Mouse (Mus musculus) gastrocnemius, postnatal 4 days (tissue): ENCODE measurements at regions not wholly inside any gene's neighbourhood (a gene's known extent, or its start where the extent isn't known, plus 50 kb on each side); places are given as distances from the start of the nearest gene placed in this dataset.

Experiments used
- DNase-seq, 2 experiments: peaks; one replicate each; pipeline ENCODE4 v3.0.0; 2021 to 2022; ENCODE audit warnings: low spot score in 2 of 2, mixed read lengths in 2 of 2

DNA sequence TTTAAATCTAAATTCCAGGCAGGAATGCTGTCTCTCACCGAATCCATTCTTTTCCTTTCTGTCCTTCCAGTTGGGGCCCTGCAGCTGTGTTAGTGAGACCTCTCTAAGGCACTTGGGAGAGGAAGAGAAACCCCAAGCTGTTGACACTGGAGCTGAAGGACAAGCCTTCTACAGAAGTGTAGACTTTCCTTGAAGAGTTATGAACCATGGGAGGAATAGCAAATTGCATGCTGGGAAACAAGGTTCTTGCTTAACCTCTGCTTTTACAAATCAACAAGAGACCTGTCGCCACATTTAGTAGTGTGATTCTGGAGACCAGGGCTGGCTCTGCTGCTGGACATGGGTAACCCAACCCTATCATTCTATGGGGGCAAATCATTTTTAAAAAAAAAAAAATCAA is 200.8 kb upstream of the Sash1 start:
- no peak for DNase-seq

DNA sequence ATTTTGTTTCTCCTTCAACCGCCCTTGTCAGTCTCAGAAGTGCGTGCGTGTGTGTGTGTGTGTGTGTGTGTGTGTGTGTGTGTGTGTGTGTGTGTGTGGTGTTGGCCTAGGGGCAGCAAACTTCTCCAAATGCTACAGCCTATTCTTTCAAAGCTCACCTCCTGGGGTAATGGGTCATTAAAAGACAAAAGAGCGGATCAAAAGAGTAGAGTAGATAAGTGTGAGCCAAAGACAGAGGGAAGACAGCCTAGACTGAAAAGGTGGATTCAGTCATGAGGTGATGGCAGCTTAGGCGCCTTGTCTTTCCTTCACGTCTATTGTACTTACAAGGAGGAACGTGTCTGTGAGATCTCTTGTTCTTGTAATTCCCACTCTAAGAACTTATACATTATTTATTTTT is 199.6 kb upstream of the Sash1 start:
- DNase-seq = no peak

DNA sequence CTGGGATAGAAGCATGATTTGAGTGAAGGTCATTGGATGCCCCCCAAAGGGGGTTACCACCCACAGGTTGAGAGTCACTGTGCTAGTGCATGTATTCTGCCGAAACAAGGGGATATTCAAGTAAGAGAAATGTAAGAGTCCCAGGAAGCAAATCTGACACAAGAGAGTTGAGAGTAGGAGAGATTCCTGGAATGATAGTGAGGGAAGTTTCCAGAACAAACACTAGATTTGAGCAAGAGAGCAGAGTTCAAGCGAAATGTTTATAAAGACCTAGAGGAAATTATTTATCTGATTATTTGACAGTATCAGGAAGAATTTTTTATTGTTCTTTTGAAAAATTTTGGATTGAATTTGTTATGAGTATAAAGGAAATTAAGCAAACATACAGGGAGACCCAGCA is 189.0 kb upstream of the Sash1 start:
- no peak for DNase-seq

DNA sequence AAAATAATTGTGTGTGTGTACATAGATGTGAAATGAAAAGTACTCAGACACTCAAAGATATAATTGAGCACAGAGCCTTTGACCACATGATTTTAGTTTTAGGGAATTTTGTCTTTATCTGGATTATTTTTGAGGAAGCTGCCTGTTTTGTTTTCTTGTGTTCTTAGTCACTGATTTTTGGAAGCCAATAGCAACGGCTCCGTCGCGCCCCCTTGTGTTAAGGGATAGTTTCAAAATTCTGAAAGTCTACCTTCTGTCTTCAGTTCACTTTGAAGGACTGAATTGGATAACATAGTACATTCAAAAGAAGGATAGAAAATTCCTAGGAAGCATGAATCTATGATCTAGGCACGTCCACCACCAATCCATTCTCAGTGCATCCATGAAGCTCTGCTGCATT is 185.8 kb upstream of the Sash1 start:
- DNase-seq = peak; percentile 26 to 39

DNA sequence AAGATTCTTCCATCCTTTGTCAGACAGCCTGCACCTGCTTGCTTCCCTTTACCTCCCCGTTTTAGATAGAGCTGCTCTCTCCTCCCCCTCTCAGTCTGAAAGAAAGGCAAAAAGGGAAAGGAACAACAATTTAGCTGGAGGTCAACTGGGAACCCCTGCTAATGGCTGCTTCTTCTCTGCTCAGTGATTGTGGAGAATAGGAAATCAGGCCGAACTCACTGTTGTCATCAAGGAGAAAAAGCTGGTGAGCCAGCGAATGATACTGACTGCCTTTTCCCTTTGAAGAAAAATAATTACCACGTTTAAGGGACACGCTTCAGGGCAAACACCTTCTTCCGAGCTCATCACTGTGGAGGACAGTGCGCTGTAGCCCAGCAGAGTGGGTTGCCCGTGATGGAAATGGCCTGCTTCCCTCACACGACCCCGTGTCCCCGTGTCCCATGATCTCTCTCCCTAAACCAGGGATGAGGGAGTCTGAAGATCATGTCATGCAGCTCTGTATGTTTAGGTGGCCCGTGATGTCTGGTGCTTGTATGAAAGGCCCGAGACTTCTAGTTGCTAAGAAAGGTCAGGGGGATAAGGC is 183.8 kb upstream of the Sash1 start:
- no peak for DNase-seq

DNA sequence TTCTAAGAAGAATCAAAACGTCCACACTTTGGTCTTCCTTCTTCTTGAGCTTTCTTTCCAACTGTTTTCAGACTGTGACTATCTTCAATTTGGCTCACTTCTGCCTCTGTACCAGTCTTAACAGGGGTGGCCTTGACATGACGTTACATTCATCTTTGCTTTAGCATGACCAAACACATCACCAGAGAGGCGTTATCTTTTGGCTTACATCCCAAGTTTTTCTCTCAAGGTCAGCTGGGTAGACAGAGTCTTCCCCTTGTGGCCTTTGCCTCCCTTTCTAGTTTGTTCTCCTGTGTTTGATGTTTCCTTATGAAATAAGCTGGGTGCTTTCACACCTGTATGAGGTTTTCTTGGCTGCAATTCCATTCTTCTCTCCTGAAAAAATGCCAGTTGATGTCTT is 180.7 kb upstream of the Sash1 start:
- DNase-seq = no peak

DNA sequence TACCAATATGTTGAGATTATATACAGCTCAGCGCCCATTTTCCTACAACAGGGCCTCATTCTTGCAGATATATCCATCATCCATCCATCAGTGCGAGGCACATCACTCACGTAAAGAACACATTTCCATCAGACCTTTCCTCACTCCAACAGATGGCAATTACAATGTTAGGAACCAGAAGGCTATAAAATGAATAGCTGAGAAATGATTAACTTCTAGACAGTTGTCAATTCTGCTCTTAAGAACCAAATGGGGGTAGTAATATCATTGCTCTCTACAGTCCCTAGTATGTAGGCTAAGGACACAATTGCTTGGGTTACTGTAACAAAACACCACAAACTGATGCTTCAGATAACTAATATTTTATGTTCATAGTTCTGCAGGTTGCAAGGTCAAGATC is 176.1 kb upstream of the Sash1 start:
- no peak for DNase-seq

DNA sequence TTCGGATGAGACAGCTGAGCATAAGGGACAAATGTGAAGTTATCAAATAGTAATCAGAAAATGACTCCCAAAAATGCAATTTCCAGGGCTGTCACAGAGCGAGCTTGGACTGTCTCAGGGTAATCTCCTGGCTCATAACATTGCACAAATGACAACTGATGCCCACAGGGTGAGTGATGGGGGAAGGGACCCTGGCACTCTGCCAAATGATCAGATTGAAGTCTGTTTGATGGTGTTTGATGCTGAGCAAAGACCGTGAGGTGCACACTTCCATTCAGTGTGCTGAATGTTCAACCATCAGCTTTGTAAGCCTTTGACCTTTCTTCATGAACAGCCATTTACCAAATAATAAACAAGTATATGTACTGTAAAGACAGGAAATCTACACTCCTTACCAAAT is 169.4 kb upstream of the Sash1 start:
- DNase-seq = no peak

DNA sequence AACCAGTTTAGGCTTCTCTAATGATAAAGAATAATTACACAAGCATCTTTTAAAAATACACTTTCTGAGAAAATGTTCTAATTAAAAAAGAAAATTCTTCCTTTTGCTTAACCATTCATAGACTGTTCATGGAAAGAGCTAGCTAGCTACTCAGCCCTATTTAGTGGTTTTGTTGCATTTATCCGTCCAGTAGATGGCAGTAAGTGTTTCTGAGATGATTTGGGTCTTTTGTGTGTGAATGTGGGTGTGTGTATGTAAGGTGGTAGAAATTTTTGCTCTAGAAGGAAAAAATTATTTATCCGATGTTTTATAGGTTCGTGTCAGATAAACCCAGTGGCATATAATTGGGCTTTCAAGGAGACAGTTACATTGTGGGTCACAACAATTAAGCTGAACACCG is 167.5 kb upstream of the Sash1 start:
- DNase-seq = no peak

DNA sequence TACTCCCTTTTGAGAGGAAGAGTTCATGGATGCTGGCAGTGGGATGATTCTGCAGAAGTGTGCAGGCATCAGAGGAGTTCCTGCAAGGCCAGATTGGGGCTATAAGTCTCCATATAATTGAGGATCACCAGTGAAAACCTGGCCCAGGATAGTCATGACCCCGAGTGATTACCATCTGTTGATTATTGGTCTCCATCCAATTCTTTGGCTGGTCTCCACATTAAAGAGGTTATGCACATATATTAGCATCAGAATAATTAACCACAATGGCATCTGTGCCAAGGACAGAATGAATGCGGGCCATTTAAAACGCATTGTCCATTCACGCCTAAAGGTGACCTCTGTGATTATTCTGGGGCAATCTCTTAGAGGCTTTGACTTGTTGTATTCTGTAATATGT is 161.5 kb upstream of the Sash1 start:
- DNase-seq = no peak

DNA sequence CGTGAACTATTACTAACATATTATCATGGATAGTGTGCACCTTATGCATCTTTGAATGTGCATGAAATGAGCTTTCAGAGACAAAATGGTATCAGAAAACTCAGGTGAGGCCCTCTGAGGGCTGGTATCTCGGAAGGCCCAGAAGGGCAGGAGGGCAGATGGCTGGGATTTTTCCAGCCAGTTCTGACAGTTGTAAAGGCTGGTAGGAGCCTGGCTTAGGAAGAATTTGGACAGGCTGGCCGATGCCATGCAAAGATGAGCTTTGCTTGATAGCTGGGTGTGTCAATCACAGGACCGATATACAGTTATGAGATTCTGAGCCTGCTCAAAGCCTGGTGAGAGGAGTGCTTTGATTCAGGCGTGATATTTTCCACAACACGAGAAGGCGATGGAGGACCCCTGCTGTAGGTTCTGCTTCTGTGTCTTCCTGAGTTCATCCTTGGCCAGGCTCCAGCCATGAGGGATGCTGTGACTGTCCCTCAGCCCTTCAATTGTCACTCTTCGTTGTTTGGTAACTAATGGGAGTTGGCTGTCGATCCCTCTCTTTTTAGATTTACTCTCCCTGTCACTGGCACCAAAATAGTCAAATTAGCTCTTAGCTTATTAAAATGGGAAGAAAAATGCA is 159.0 kb upstream of the Sash1 start:
- DNase-seq = no peak

DNA sequence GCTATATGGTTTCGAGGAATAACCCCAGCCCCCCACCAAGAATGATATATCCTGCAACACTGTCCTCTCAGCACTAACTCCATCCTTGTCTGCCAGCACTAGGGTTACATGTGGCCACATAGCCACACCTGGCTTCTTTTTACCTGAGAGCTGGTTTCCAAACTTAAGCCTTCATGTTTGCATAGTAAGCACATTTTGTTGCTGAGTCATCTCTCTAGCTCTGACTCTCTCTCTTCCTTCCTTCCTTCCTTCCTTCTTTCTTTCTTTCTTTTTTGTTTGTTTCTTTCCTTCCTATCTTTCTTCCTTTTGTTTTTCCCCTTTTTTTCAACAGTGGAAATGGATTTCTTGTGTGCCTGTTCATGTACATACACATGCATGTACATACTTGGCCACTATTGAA is 157.6 kb upstream of the Sash1 start:
- DNase-seq = no peak

DNA sequence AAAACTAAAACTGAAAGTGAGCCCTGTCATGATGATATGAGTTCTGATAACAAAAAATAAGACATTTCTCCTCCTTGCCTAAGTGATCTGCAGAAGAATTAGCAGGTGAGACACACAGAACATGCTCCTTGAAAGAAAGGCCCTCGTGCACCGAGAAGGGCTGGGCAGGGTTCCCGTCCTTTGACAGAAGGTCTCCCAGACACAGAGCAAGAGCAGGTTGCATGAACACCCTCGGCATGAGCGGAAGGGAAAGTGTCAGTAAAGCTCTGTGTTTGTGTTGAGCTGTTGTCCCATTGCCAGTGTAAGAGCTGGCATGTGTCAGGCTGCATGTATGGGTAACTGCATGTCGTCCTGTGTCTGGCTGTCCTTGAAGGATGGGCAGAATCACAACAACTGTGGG is 144.6 kb upstream of the Sash1 start:
- DNase-seq = no peak

DNA sequence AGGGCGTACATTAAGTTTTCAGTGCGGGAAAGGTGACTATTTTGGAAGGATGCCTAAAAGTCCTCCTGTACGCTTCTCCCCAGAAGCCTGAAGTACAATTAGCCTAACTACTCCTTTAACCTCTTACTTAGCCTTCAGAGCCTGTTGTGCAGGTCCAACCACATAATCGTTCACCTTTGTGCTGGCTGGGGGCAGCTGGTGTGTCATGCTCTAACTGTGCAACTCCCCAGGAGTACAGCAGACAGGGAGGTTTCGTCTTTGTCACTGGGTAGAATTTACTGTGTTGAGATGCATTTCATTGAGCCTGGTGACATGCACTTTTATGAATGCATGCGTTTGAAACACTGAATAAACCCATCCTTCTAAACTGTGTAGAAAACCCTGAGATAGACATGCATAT is 143.6 kb upstream of the Sash1 start:
- DNase-seq = no peak

DNA sequence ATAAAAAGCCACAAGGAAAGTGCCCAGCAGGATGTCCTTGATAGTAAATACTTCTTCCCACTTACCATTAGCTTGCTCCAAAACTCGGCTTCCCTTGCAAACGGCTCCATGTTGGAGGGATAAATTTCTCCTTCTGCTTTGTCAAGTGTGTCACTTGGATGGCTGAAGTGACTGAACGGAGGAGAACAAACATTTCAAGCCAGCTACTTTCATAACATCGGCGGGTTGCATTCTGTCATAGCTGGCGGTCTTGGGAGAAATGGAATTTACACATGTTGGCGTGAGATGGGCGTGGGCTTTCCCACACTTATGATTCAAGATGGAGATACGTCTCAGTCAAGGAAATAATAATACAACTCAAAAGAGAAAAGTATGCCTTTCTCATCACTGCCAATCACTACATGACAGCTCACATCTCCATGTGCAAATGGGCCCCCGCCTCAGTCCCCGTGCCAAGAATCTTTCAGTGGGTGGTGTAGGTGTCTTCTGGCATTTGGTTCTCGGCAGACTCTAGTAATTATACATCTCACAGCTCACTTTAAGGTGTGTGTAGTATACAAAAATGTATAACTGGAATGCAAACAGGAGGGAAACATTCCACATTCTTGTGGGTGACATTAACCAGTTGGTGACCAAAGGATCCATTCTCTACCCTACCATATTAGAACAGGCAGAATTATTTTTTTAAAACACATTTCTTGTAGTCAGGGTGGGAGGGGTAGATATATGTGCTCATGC is 141.4 kb upstream of the Sash1 start:
- no peak for DNase-seq

DNA sequence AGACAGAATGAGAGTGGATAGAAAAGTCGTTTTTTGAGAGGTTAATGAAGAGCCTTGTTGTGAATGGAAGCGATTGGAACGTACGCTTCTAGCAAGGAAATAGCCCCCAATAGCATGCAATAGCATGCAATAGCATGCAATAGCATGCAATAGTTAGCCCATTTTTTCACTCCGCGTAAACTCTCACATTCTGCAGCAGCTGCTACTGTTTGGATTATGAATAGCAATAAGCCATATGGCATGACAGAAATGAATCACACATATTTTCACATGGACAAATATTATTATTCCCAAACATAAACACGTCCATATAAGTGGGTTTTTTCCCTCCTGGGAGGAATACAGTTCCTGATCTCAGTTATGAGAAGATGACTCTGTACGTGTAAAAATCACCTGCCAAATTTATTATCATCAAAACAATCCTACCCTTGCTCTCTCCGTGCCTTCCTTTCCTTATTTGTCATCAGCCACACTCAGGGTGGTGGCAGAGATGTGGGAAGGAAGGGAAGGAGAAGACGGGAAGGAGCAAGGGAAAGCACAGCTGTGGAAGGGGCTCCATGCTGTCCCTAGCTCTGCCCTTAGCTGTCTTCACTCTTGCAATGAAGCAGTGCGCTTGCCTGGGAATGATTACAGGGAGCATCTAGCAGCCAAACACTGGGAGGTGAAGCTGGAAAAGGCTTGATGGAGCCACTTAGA is 129.1 kb upstream of the Sash1 start:
- DNase-seq = no peak

DNA sequence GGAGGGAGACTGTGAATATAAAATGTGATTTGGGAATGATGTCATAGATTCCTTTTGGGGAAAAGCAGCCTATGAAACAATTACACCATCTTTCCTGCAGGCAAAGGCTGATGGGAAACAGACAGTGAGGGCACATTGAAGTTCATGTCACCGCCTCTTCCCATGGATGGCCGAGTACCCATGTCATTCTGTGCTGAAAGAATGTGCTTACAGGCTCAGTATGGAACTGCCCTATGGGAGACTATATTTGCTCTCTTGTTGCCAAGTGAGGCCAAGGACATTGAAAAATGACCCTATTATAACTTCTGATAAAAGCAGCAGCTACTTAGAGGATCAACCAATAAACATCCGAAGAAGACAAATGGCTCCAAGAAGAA is 127.7 kb upstream of the Sash1 start:
- DNase-seq = no peak

DNA sequence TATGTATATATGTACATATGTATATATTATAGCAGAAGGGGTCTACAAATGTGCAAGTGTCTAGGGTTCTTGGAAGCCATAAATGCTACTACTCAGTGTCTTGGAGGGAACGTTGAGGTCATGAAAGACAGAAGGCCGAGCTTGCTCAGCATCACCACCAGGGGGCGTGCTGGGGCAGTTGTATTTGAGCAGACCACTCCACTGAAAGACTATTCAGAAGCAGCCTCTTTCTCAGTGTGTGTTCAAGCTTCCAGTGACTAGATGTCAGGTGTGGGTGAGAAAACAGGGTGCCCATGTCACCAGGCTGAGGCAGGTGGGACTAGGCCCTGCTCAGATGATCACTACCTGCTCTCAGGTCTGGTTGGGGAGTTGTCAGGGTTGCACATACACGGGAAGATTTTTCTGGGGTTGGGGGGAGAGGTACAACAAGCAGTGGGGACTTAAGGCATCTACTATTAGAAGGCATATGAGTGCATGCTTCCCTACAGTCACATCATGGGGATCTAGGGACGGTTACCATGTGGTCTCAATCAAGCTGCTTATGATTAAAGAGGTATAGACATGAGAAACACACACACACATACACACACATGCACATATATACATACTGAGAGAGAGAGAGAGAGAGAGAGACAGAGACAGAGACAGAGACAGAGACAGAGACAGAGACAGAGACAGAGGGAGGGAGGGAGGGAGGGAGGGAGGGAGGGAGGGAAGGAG is 127.1 kb upstream of the Sash1 start:
- peak; percentile 65 to 71 for DNase-seq

DNA sequence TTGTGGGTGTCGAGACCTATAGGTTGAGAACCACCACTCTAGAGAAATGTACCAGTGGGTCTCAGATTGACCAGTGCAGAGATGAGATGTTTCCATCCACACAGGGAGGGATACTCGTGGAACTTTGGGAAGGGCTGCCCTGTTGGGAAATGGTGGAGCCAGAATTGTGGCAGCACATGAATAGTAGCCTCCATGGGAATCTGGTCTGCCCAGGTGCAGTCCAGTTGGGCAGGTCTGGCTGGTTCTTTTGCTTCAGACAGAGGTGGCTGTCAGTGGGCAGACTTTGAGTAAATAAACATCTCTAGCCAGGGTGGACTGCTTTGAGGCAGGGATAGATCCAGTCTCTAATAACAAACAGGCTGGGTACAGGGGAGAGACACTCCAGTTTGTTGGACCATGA is 126.0 kb upstream of the Sash1 start:
- DNase-seq = no peak

DNA sequence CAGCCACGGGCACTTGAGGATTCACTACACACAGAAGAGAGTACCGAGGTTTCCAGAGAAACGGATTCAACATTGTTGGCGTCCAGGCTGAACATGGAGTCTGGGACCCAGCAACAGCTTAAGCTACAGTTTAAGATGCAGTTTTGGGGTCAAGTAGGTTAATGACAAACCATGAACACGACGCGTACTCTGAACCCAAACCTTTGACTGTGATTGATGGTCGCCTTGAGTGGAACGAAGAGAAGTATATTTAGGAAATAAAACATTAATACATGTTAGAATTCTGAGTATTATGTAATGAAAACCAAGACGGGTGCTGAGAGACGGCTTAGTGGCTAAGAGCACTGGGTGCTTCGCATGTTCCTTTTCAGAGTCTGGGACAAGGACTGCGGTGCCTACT is 124.3 kb upstream of the Sash1 start:
- DNase-seq = no peak

DNA sequence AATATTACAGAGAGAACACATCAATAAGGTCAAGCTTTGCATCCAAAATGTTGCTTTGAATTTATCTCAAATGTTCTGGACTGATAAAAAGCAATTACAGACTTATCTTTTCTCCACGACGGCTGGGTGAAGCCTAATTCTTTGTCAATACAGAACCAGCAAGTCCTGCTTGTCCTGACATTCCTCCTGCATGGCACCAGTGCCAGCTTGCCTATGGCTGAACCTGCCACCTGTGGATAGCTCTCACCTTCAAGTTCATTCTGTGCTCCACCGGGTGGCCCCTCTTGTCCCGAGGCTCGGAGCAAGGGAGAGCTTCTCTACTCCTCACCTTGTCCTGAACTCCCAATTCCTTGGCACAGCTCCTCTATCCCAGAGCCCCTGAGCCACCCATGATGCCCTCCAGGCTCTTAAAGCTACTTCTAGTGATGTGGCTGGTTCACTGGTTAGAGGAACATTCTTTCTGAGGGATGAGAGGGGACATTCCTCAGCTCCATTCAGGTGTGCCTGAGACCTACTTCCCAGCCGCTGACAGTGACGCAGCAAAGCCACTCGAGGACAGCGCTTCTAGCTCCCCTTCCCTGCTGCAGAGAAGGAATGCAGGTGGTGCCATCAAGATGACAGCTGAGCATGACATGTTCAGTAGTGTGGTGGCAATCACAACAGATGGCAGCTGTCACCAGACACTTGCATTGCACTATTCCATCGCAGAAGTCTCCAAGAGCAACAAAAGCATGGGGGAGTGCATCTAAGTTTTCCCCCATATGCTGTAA is 119.5 kb upstream of the Sash1 start:
- DNase-seq = no peak
